Mouse (Mus musculus) small intestine, adult 10 weeks (tissue): ENCODE data around the gene Pip5k1a. TPM values are rescaled to one million over a fixed set of nuclear protein-coding genes. Genes with fewer than 3 reads are reported as not detected.

ENCODE experiments used
- polyA plus RNA-seq: library from polyadenylated mRNA; stranded (reverse); fragments of 350-450 nt; fragmentation: Illumina TruSeq; extraction: RNeasy Lipid Tissue Mini Kit (QIAGEN cat#74804); gene quantifications from one replicate; pipeline ENCODE4 v1.2.3, GENCODE M21; 2014; ENCODE audit warnings: low replicate concordance

Pip5k1a gene
- polyA plus RNA-seq = 13.7 TPM

DNA sequence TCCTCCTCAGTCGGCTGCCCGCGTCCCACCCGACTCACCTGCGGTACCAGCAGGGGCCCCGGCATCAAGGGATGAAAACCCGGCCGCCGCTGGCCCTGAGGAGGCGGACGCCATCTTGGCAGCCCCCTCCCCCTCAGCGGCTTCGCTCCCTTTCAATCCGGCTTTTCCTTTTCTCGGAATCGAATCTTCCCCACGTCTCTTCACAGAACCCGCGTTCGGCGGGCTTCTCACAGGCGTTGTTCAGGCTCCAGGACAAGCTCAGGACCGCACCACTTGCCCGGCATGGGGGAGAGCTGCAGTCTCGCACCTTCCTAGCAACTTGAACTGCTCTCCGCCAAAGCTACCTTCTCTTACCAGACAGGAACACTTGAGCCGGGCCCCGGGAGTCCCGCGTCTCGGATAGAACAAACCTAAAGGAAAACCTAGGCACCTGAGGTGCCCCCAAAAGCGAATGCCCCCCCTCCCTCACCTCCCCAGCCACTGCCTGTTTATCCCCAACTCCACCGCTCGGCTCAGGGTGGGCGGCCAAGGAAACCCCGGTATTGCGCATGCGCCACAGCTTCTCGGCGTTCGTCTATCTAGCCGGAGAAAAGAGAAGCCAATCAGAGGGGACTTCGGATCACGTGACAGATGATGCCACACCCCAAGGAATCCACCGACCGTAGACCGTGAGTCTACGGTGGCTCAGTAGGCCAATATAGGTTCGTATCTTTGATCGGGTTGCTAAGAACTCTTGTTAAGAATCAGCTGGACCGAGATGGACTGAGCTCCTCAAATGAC, at the start of gene Pip5k1a:
TSS of gene Pip5k1a (minus strand) at position 593 of the 780 bp plus-strand sequence.

DNA sequence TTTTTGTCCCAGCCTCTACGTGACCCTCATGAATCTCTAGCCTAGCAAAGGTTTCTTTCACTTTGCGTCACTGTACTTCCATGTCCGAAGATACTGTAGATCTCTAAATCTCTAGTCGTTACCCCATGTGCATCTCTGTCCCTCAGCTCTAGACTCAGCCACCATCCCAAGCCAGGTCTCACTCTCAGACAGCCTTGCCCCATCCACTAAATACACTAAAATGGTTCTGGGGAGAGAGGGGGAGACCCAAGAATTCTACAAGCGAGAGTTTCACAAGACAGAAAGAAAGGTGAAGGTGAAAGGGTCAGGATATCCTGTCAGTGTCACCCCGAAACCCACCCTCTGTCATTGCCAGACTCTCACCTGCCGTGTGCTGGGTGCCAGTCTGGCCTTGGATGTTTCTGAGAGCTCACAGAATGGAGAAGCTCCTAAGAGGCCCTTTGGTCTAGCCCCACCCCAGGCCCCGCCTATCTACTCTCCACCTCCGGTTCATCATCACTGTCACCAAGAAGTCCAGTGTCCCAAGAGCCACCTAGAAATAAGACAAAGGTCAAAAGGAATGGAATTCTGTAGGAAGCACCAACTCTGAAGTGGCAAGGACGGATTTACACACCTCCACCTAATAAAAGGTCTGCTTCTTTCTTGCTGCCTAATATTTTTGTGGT, 35.4 kb upstream of the Pip5k1a start, which contains the start of gene Tnfaip8l2:
TSS of gene Tnfaip8l2 (minus strand) at position 409 of the 665 bp plus-strand sequence.

DNA sequence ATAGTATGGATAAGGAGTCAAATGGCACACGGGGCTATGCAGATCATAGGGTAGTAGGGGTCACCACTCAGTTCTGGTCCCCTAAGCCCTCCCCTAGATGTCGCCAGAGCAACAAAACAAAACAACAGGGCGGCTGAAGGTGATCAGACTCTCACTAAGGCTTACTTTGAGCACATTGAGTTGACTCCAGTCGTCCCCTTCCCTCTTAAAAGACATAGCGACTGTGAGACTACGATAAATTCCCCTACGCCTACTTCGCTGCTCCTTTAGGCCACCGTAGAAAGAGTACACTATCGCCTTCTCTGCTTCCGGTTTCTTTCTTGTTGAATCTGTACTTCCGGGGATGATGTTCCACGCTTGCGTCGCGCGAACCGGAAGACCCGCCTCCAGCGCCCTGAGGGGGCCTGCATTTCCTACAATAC, 27.0 kb upstream of the Pip5k1a start, which contains the start of the genes Scnm1 and Lysmd1:
TSS of gene Scnm1 (minus strand) at position 332 of the 422 bp plus-strand sequence.
TSS of gene Lysmd1 (plus strand) at position 409 of the 422 bp plus-strand sequence.

DNA sequence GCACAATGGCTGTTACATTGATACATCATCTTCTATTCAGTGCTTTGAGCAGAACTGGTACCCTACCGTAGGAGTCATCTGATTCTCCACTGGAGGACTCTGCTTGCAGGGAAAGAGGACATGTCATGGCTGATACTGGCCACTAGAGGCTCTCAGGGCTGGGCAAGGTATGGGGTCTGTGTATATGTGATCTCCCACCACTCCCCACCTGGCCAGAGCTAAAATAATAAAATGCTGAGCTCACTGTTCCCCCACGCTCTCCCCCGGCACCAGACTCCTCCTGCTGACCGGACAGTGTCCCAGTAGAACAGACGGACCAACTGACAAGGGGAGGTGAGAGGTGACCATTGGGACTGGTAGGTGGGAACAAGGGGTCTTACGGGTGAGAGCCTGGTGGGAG, 17.5 kb upstream of the Pip5k1a start, which contains the start of gene Tmod4:
TSS of gene Tmod4 (plus strand) at position 231 of the 400 bp plus-strand sequence.

DNA sequence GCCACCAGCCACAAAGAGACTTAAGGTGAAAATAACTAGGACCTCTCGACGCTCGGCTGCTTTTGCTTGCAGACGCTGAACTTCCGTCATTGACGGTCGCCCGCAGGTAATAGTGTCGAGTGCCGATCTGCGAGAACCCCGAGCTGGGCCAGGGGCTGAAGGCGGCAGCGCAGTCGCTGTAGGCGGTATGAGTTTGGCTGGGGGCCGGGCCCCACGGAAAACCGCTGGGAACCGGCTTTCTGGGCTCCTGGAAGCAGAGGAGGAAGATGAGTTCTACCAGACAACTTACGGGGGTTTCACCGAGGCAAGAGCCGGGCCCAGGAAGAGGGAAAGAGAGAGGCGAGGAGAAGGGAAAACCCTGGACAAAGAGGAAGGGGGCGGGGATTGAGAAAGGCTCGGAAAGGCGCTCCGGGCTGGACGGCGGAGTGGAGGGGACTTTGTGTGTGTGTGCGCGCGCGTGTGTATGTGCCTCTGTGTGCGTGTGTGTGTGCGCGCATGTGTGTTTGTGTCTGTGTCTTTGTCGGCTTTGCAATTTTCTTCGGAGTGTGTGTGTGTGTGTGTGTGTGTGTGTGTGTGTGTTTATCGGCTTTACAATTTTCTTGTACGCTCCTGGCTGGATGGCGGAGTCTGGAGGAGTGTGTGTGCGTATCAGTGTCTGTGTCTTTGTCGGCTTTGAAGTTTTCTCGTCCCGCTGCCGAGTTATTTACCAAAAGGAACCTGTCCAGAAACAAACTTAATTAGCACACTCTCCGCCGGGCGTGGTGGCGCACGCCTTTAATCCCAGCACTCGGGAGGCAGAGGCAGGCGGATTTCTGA, 4.4 kb upstream of the Pip5k1a start, which contains the start of gene Vps72:
TSS of gene Vps72 (plus strand) at position 112 of the 816 bp plus-strand sequence.

DNA sequence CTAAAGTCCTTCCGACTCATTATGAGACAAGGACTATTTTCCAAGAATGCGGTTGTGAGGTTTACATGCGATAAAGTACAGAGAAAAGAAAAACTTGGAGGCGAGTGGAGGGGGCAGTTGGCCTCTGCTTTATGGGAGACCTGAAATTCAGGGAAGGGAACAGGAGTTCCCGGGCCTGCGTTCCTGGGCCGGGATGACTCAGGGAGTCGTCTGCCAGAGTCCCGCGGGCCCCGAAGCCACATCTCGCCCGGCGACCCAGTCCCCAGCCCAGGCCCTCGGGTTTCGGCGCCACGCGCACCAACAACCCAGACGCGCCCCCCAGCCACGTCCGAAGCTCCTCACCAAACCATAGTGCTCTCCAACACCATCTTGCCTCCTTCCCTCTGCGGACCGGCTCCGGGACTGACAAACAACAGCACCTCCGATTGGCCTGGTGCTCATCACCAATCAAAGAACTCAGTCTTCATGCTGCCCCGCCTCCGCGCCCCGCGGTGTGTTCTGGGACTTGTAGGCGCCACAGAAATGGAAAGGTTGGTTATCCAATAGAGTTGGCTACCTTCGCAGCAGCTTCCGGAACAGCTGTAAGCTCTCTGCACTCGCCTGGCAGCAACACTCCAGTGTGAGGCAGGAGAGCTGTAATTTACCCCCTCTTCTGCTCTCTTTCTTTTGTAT, 64.4 kb downstream of the Pip5k1a start, which contains the start of gene Psmd4:
TSS of gene Psmd4 (minus strand) at position 449 of the 672 bp plus-strand sequence.

DNA sequence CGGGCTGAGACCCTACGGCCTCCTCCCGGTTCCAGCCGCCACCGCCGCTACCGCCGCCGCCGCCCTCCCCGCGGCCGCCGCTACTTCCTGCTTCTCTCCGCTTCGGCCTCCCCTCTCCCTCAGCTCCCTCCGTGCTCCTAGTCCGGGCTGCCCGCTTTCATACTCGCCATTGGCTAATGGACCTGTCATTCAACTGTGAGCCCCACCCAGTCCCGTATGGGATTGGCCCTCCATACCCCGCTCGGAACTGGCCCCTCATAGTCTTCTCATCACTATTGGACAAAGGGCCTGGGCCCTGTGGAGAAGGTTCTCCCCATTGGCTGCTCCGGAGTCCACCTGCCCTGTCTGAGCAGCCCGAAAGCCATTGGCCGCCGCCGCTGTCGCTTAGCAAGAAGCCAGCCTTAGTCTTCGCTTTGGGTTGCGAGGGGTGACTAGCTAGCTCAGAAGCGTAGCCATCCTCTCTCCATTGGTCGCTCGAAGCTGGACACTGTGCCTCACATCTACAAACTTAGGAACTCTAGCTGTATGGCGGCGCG, 91.3 kb downstream of the Pip5k1a start, which contains the start of gene Zfp687:
TSS of gene Zfp687 (minus strand) at position 112 of the 536 bp plus-strand sequence.

Other genes with a start within 250 kb of the Pip5k1a start
- gene Psmb4, start 220.0 kb downstream of the Pip5k1a start, polyA plus RNA-seq = 19.9 TPM
- 2.3 TPM for gene Selenbp1, start 173.9 kb downstream of the Pip5k1a start, polyA plus RNA-seq
- gene Rfx5, start 152.9 kb downstream of the Pip5k1a start, polyA plus RNA-seq = 15.5 TPM
- 3.2 TPM for gene Pi4kb, start 132.2 kb downstream of the Pip5k1a start, polyA plus RNA-seq
- gene Zfp687, start 91.5 kb downstream of the Pip5k1a start, polyA plus RNA-seq = 4.2 TPM
- gene Psmd4, start 64.3 kb downstream of the Pip5k1a start, polyA plus RNA-seq = 5.5 TPM
- gene Vps72, start 4.1 kb upstream of the Pip5k1a start, polyA plus RNA-seq = 13.3 TPM
- not detected for gene Tmod4, start 17.5 kb upstream of the Pip5k1a start, polyA plus RNA-seq
- 15.3 TPM for gene Scnm1, start 27.1 kb upstream of the Pip5k1a start, polyA plus RNA-seq
- 1.7 TPM for gene Lysmd1, start 27.2 kb upstream of the Pip5k1a start, polyA plus RNA-seq
- not detected for gene Tnfaip8l2, start 35.4 kb upstream of the Pip5k1a start, polyA plus RNA-seq
- not detected for gene Sema6c, start 53.5 kb upstream of the Pip5k1a start, polyA plus RNA-seq
- gene Gabpb2, start 111.0 kb upstream of the Pip5k1a start, polyA plus RNA-seq = 28.0 TPM
- gene Cdc42se1, start 121.8 kb upstream of the Pip5k1a start, polyA plus RNA-seq = 14.9 TPM
- gene Mllt11, start 125.2 kb upstream of the Pip5k1a start, polyA plus RNA-seq = 47.6 TPM
- not detected for gene Gm128, start 134.7 kb upstream of the Pip5k1a start, polyA plus RNA-seq
- not detected for gene Bnipl, start 144.3 kb upstream of the Pip5k1a start, polyA plus RNA-seq
- 44.0 TPM for gene Mindy1, start 174.4 kb upstream of the Pip5k1a start, polyA plus RNA-seq
- gene Prune1, start 175.1 kb upstream of the Pip5k1a start, polyA plus RNA-seq = 4.0 TPM
- 0.22 TPM for gene Anxa9, start 200.2 kb upstream of the Pip5k1a start, polyA plus RNA-seq
- 143 TPM for gene Cers2, start 207.9 kb upstream of the Pip5k1a start, polyA plus RNA-seq